Mouse (Mus musculus) kidney, postnatal 0 days (tissue): ENCODE data around the gene Hacd2. TPM values are rescaled to one million over a fixed set of nuclear protein-coding genes. Genes with fewer than 3 reads are reported as not detected.

ENCODE experiments used
- ATAC-seq: fragments of 200-750 bp; cut with Nextera tagmentation; replicated peaks from 2 replicates; pipeline ENCODE4 v1.8.0; 2017; ENCODE audit warnings: low read depth, moderate number of reproducible peaks, moderate TSS enrichment, moderate library complexity; ENCODE audit not compliant: low FRiP score
- DNase-seq: peaks from one replicate; pipeline ENCODE4 v3.0.0-alpha.2; 2016; ENCODE audit warnings: low spot score
- H3K27ac ChIP-seq: fragments of 300-500 bp; sonication (generic); 2 replicates; pipeline ENCODE4 v1.5.1; 2014; ENCODE audit warnings: mild to moderate bottlenecking
- H3K27me3 ChIP-seq: fragments of 300-500 bp; sonication (generic); 2 replicates; pipeline ENCODE4 v1.6.1; 2014; ENCODE audit warnings: low read length, mixed read lengths; ENCODE audit not compliant: insufficient read depth
- H3K36me3 ChIP-seq: fragments of 300-500 bp; sonication (generic); 2 replicates; pipeline ENCODE4 v1.6.1; 2014; ENCODE audit warnings: low read length, mixed read lengths; ENCODE audit not compliant: insufficient read depth
- H3K4me1 ChIP-seq: fragments of 300-500 bp; sonication (generic); replicated peaks from 2 replicates; pipeline ENCODE4 v1.6.1; 2014; ENCODE audit warnings: antibody characterized with exemption, low read length, mixed read lengths; ENCODE audit not compliant: insufficient read depth
- H3K4me2 ChIP-seq: fragments of 300-500 bp; sonication (generic); 2 replicates; pipeline ENCODE4 v1.6.1; 2014; ENCODE audit warnings: mild to moderate bottlenecking, low read length, moderate library complexity, mixed read lengths
- H3K4me3 ChIP-seq: fragments of 300-500 bp; sonication (generic); replicated peaks from 2 replicates; pipeline ENCODE4 v1.5.1; 2014; ENCODE audit warnings: low read depth, low read length
- H3K9ac ChIP-seq: fragments of 300-500 bp; sonication (generic); 2 replicates; pipeline ENCODE4 v1.6.1; 2014; ENCODE audit warnings: low read depth, low read length
- H3K9me3 ChIP-seq: fragments of 300-500 bp; sonication (generic); replicated peaks from 2 replicates; pipeline ENCODE4 v1.6.1; 2016; ENCODE audit warnings: low read length, inconsistent platforms, mixed read lengths
- CTCF ChIP-seq: IDR thresholded peaks from 2 replicates; pipeline ENCODE4 v1.5.1; 2016; ENCODE audit warnings: antibody characterized with exemption, low read depth, mild to moderate bottlenecking, moderate library complexity
- WGBS: fragments of 180-500 bp; shearing (Covaris S2); extraction: QIAGEN DNeasy Blood & Tissue Kit; methylation state at CpG from one replicate; pipeline ENCODE4 v1.1.7; 2014; 5-methylcytosine and 5-hydroxymethylcytosine counted together
- polyA plus RNA-seq: library from polyadenylated mRNA; unstranded; fragments of >200 nt; fragmentation: Nextera tagmentation; extraction: Ambion mirVana; gene quantifications from 2 replicates; pipeline ENCODE4 v1.2.1, GENCODE M21; 2015

Hacd2 gene
- polyA plus RNA-seq, 1 experiment from 2014 or later: 92.6 TPM

- Histone ChIP-seq H3K4me2 (no peak overlapping the region), H3K36me3 (no peaks in the 10 kb centered on the region), H3K9ac (no peak overlapping the region), H3K4me3 (no peak overlapping the region), H3K27me3 (no peaks in the 10 kb centered on the region), H3K27ac (no peak overlapping the region), H3K4me1 (no peaks in the 10 kb centered on the region), H3K9me3 (no peaks in the 10 kb centered on the region)
- no peak for TF ChIP-seq CTCF
- ATAC-seq: no peak
- DNase-seq: no peak
- WGBS: 77% methylated on average over 7 of the region's 7 CpGs
These were observed 80.8 kb downstream of the Hacd2 start for GRCm38 (mm10) chr16:35102866-35103620.

- TF ChIP-seq CTCF: no peak
- H3K9ac ChIP-seq: no peak overlapping the region
- H3K36me3 ChIP-seq: no peaks in the 10 kb centered on the region
- DNase-seq (no peak), ATAC-seq (no peak)
- no peaks in the 10 kb centered on the region for H3K9me3 ChIP-seq
- no peaks in the 10 kb centered on the region for H3K4me1 ChIP-seq
- no peaks in the 10 kb centered on the region for H3K27me3 ChIP-seq
- H3K4me3 ChIP-seq: no peak overlapping the region
- 88% methylated on average over 6 of the region's 6 CpGs for WGBS
- H3K27ac ChIP-seq: no peak overlapping the region
- no peak overlapping the region for H3K4me2 ChIP-seq
These were observed 85.8 kb downstream of the Hacd2 start for GRCm38 (mm10) chr16:35107985-35108384.

- H3K27ac ChIP-seq: no peak overlapping the region
- H3K4me3 ChIP-seq: no peak overlapping the region
- H3K9me3 ChIP-seq: no peaks in the 10 kb centered on the region
- 41% methylated on average over 8 of the region's 8 CpGs for WGBS
- peak; percentile 14 for DNase-seq
- H3K36me3 ChIP-seq: no peaks in the 10 kb centered on the region
- no peak for ATAC-seq
- H3K9ac ChIP-seq: no peak overlapping the region
- no peak overlapping the region for H3K4me2 ChIP-seq
- no peak for TF ChIP-seq CTCF
- H3K27me3 ChIP-seq: no peaks in the 10 kb centered on the region
- H3K4me1 ChIP-seq: no peaks in the 10 kb centered on the region
These were observed 86.9 kb downstream of the Hacd2 start for GRCm38 (mm10) chr16:35109156-35109555.

- no peak for TF ChIP-seq CTCF
- Histone ChIP-seq H3K9me3 (no peaks in the 10 kb centered on the region), H3K4me2 (no peak overlapping the region), H3K27me3 (no peaks in the 10 kb centered on the region), H3K27ac (no peak overlapping the region), H3K9ac (no peak overlapping the region), H3K4me1 (no peaks in the 10 kb centered on the region), H3K36me3 (no peaks in the 10 kb centered on the region), H3K4me3 (no peak overlapping the region)
- 46% methylated on average over 7 of the region's 7 CpGs for WGBS
- ATAC-seq: no peak
- DNase-seq: no peak
These were observed 87.5 kb downstream of the Hacd2 start for GRCm38 (mm10) chr16:35109656-35110291.

- Histone ChIP-seq H3K4me2 (no peak overlapping the region), H3K27me3 (no peaks in the 10 kb centered on the region), H3K36me3 (no peaks in the 10 kb centered on the region), H3K9me3 (no peaks in the 10 kb centered on the region), H3K9ac (no peak overlapping the region), H3K4me1 (no peaks in the 10 kb centered on the region), H3K27ac (no peak overlapping the region), H3K4me3 (no peak overlapping the region)
- WGBS: 36% methylated on average over 10 of the region's 10 CpGs
- TF ChIP-seq CTCF: peak; percentile 99
- ATAC-seq (peak; percentile 80), DNase-seq (peak; percentile 93)
These were observed 88.3 kb downstream of the Hacd2 start for GRCm38 (mm10) chr16:35110410-35111142.

- peak; percentile 16 for DNase-seq
- no peaks in the 10 kb centered on the region for H3K36me3 ChIP-seq
- no peak overlapping the region for H3K9ac ChIP-seq
- ATAC-seq: no peak
- 73% methylated on average over 8 of the region's 8 CpGs for WGBS
- H3K27ac ChIP-seq: no peak overlapping the region
- H3K4me1 ChIP-seq: no peaks in the 10 kb centered on the region
- no peak overlapping the region for H3K4me2 ChIP-seq
- no peaks in the 10 kb centered on the region for H3K9me3 ChIP-seq
- H3K27me3 ChIP-seq: no peaks in the 10 kb centered on the region
- TF ChIP-seq CTCF: peak; percentile 49
- no peak overlapping the region for H3K4me3 ChIP-seq
These were observed 89.0 kb downstream of the Hacd2 start for GRCm38 (mm10) chr16:35111143-35111620.
